14 mouse cellular contexts compared by ENCODE assay signal in the genomic region with DNA sequence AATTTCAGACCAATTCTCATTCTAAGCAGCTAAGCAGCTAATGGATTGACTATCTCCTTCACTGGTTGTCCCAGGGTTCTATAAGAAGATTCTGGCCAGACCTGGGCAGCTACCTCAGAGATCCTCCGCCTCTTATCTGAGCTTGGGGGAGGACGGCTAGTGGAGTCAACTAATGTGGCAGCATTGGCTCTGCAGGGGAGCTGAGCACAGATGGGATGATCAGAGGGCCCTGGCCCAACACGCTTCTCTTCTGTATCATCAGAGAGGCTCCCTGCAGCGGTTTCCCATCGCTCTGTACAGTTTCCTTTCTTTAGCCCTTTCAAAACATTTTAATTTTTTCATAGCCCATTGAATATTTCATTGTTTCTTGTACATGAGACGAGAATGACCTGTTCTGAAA.
"Had no signal": no experiment of that assay in that cellular context is flagged by ENCODE, and none has a peak within 500 bp of the region (broad histone marks: within the 10 kb centered on the region; RNA-seq: fewer than 3 reads in every experiment).

No protein-coding gene starts in this region.

- H3K27me3 ChIP-seq: liver, embryonic 15.5 days; megakaryocyte, embryonic 14.5 days; midbrain, embryonic 15.5 days; neural tube, embryonic 13.5 days had no signal

- H3K4me3 ChIP-seq: limb, embryonic 10.5 days; liver, embryonic 15.5 days; megakaryocyte, embryonic 14.5 days; midbrain, embryonic 15.5 days; neural tube, embryonic 13.5 days had no signal

- ATAC-seq: intestine, postnatal 0 days; midbrain, embryonic 15.5 days had no signal

- H3K4me1 ChIP-seq: limb, embryonic 10.5 days; liver, embryonic 15.5 days; megakaryocyte, embryonic 14.5 days; midbrain, embryonic 15.5 days; neural tube, embryonic 13.5 days had no signal

- H3K9ac ChIP-seq: liver, embryonic 15.5 days; lung, embryonic 14.5 days; midbrain, embryonic 15.5 days; neural tube, embryonic 13.5 days had no signal

- H3K9me3 ChIP-seq: limb, embryonic 10.5 days; liver, embryonic 15.5 days; megakaryocyte, embryonic 14.5 days; midbrain, embryonic 15.5 days; neural tube, embryonic 13.5 days had no signal

- H3K36me3 ChIP-seq: limb, embryonic 10.5 days; liver, embryonic 15.5 days; midbrain, embryonic 15.5 days; neural tube, embryonic 13.5 days had no signal

- H3K27ac ChIP-seq: limb, embryonic 10.5 days; liver, embryonic 15.5 days; midbrain, embryonic 15.5 days; neural tube, embryonic 13.5 days had no signal

- H3K4me2 ChIP-seq: liver, embryonic 11.5 days; liver, embryonic 15.5 days; lung, embryonic 14.5 days; midbrain, embryonic 11.5 days; midbrain, embryonic 15.5 days; neural tube, embryonic 13.5 days had no signal

- DNase-seq: kidney, adult 8-10 months; kidney, postnatal 25 days; lung, embryonic 14.5 days; lung, postnatal 10 days; lung, postnatal 4 days; right cerebral cortex, postnatal 25 days had no signal
